Mouse (Mus musculus) embryonic facial prominence, embryonic 15.5 days (tissue): ENCODE measurements around the gene Casz1. TPM values are rescaled to one million over a fixed set of nuclear protein-coding genes. Genes with fewer than 3 reads are reported as not detected.

Experiments
- ATAC-seq: fragments of 200-750 bp; cut with Nextera tagmentation; 2 replicates; pipeline ENCODE4 v1.8.0; 2017; ENCODE audit warnings: low read depth, moderate TSS enrichment; ENCODE audit not compliant: insufficient number of reproducible peaks, low FRiP score, low TSS enrichment
- H3K27ac ChIP-seq: fragments of 300-500 bp; sonication (generic); replicated peaks from 2 replicates; pipeline ENCODE4 v1.5.1; 2015; ENCODE audit warnings: mild to moderate bottlenecking, inconsistent platforms
- H3K27me3 ChIP-seq: fragments of 300-500 bp; sonication (generic); 2 replicates; pipeline ENCODE4 v1.6.1; 2015; ENCODE audit warnings: inconsistent platforms
- H3K36me3 ChIP-seq: fragments of 300-500 bp; sonication (generic); 2 replicates; pipeline ENCODE4 v1.6.1; 2015; ENCODE audit warnings: mild to moderate bottlenecking, inconsistent platforms
- H3K4me1 ChIP-seq: fragments of 300-500 bp; sonication (generic); 2 replicates; pipeline ENCODE4 v1.6.1; 2015; ENCODE audit warnings: inconsistent platforms
- H3K4me2 ChIP-seq: fragments of 300-500 bp; sonication (generic); replicated peaks from 2 replicates; pipeline ENCODE4 v1.6.1; 2015; ENCODE audit warnings: mild to moderate bottlenecking, inconsistent platforms
- H3K4me3 ChIP-seq: fragments of 300-500 bp; sonication (generic); replicated peaks from 2 replicates; pipeline ENCODE4 v1.5.1; 2015; ENCODE audit warnings: mild to moderate bottlenecking, inconsistent platforms
- H3K9ac ChIP-seq: fragments of 300-500 bp; sonication (generic); 2 replicates; pipeline ENCODE4 v1.6.1; 2015; ENCODE audit warnings: inconsistent platforms
- H3K9me3 ChIP-seq: fragments of 300-500 bp; sonication (generic); replicated peaks from 2 replicates; pipeline ENCODE4 v1.6.1; 2016; ENCODE audit warnings: inconsistent platforms
- WGBS: fragments of 180-500 bp; shearing (Covaris S2); methylation state at CpG from one replicate; pipeline ENCODE4 v1.1.7; 2015; 5-methylcytosine and 5-hydroxymethylcytosine counted together
- polyA plus RNA-seq: library from polyadenylated mRNA; unstranded; fragments of >200 nt; fragmentation: Nextera tagmentation; extraction: Ambion mirVana; gene quantifications from 2 replicates; pipeline ENCODE4 v1.2.1, GENCODE M21; 2015

The Casz1 gene
- 10.1 and 11.2 TPM in 2 replicates for polyA plus RNA-seq

- Histone ChIP-seq H3K27me3 (peaks cover 74% of the 10 kb centered on the region), H3K9ac (peak within 1 kb of the TSS; percentile 41), H3K4me3 (peak within 1 kb of the TSS; percentile 62), H3K4me2 (peak within 1 kb of the TSS; percentile 100), H3K9me3 (no peaks in the 10 kb centered on the region), H3K36me3 (no peaks in the 10 kb centered on the region), H3K4me1 (peaks cover 35% of the 10 kb centered on the region), H3K27ac (peak within 1 kb of the TSS; percentile 74)
- peak; percentile 84 for ATAC-seq
- 1% methylated on average over 68 of the region's 68 CpGs for whole genome bisulfite sequencing
Observed at GRCm38 (mm10) chr4:148804137-148804779, at the start of gene Casz1. Gene Casz1, plus strand, starts transcription at chr4:148804429.

GRCm38 (mm10) chr4:148758863-148759262 lies 45.4 kb upstream of the Casz1 start:
- no peak for ATAC-seq
- H3K9me3 ChIP-seq, result no peaks in the 10 kb centered on the region
- H3K4me2 ChIP-seq, result no peak overlapping the region
- H3K9ac ChIP-seq, result no peak overlapping the region
- H3K27ac ChIP-seq, result no peak overlapping the region
- H3K36me3 ChIP-seq, result no peaks in the 10 kb centered on the region
- H3K4me3 ChIP-seq, result no peak overlapping the region
- H3K4me1 ChIP-seq, result no peaks in the 10 kb centered on the region
- 34% methylated on average over 4 of the region's 4 CpGs for WGBS
- H3K27me3 ChIP-seq, result 0 out of 2 replicates have a peak, but pooled peaks cover 2% of the 10 kb centered on the region

GRCm38 (mm10) chr4:148760152-148760551 lies 44.1 kb upstream of the Casz1 start:
- Histone ChIP-seq H3K4me3 (no peak overlapping the region), H3K9ac (no peak overlapping the region), H3K36me3 (no peaks in the 10 kb centered on the region), H3K4me2 (no peak overlapping the region), H3K27me3 (0 out of 2 replicates have a peak, but pooled peaks cover 3% of the 10 kb centered on the region), H3K9me3 (no peaks in the 10 kb centered on the region), H3K4me1 (no peaks in the 10 kb centered on the region), H3K27ac (no peak overlapping the region)
- ATAC-seq, result no peak
- WGBS, result 87% methylated on average over 7 of the region's 7 CpGs

GRCm38 (mm10) chr4:148766021-148766775 lies 38.0 kb upstream of the Casz1 start:
- Histone ChIP-seq H3K4me3 (no peak overlapping the region), H3K36me3 (no peaks in the 10 kb centered on the region), H3K4me2 (no peak overlapping the region), H3K9ac (no peak overlapping the region), H3K27ac (no peak overlapping the region), H3K9me3 (no peaks in the 10 kb centered on the region), H3K27me3 (peaks cover 19% of the 10 kb centered on the region), H3K4me1 (peaks cover 9% of the 10 kb centered on the region)
- 62% methylated on average over 21 of the region's 21 CpGs for WGBS
- ATAC-seq, result no peak

- 42% methylated on average over 8 of the region's 8 CpGs for WGBS
- no peak for ATAC-seq
- Histone ChIP-seq H3K27me3 (peaks cover 35% of the 10 kb centered on the region), H3K27ac (no peak overlapping the region), H3K9me3 (no peaks in the 10 kb centered on the region), H3K9ac (no peak overlapping the region), H3K36me3 (no peaks in the 10 kb centered on the region), H3K4me1 (peaks cover 18% of the 10 kb centered on the region), H3K4me3 (no peak overlapping the region), H3K4me2 (no peak overlapping the region)
Observed at GRCm38 (mm10) chr4:148767655-148768305, 36.4 kb upstream of the Casz1 start.

GRCm38 (mm10) chr4:148768649-148769048 lies 35.6 kb upstream of the Casz1 start:
- 56% methylated on average over 10 of the region's 10 CpGs for WGBS
- no peak overlapping the region for H3K4me2 ChIP-seq

GRCm38 (mm10) chr4:148770582-148771408 lies 33.4 kb upstream of the Casz1 start:
- no peak overlapping the region for H3K4me3 ChIP-seq
- H3K27me3 ChIP-seq, result peaks cover 50% of the 10 kb centered on the region
- peaks cover 19% of the 10 kb centered on the region for H3K4me1 ChIP-seq
- H3K9me3 ChIP-seq, result no peaks in the 10 kb centered on the region
- ATAC-seq, result peak; percentile 45; the same call in 1 of the 2 replicates
- 6% methylated on average over 21 of the region's 21 CpGs for WGBS
- H3K4me2 ChIP-seq, result peak overlapping the region; percentile 4; the same call in 1 of the 2 replicates
- H3K27ac ChIP-seq, result no peak overlapping the region
- H3K9ac ChIP-seq, result no peak overlapping the region
- H3K36me3 ChIP-seq, result no peaks in the 10 kb centered on the region

More at GRCm38 (mm10) chr4:148768649-148769048, 35.6 kb upstream of the Casz1 start:
- ATAC-seq, result peak; percentile 25; the same call in 1 of the 2 replicates
- no peaks in the 10 kb centered on the region for H3K36me3 ChIP-seq
- H3K4me1 ChIP-seq, result peaks cover 18% of the 10 kb centered on the region
- H3K27me3 ChIP-seq, result peaks cover 43% of the 10 kb centered on the region
- H3K9ac ChIP-seq, result no peak overlapping the region
- H3K9me3 ChIP-seq, result no peaks in the 10 kb centered on the region
- H3K27ac ChIP-seq, result no peak overlapping the region
- no peak overlapping the region for H3K4me3 ChIP-seq

GRCm38 (mm10) chr4:148771409-148771929 lies 32.8 kb upstream of the Casz1 start:
- Histone ChIP-seq H3K4me3 (no peak overlapping the region), H3K4me1 (peaks cover 24% of the 10 kb centered on the region), H3K9me3 (no peaks in the 10 kb centered on the region), H3K9ac (no peak overlapping the region), H3K4me2 (peak overlapping the region; percentile 4; the same call in 1 of the 2 replicates), H3K27me3 (peaks cover 50% of the 10 kb centered on the region), H3K27ac (no peak overlapping the region), H3K36me3 (no peaks in the 10 kb centered on the region)
- ATAC-seq, result no peak
- 4% methylated on average over 14 of the region's 14 CpGs for whole genome bisulfite sequencing

GRCm38 (mm10) chr4:148772658-148773057 lies 31.6 kb upstream of the Casz1 start:
- H3K4me3 ChIP-seq, result no peak overlapping the region
- H3K9ac ChIP-seq, result no peak overlapping the region
- H3K36me3 ChIP-seq, result no peaks in the 10 kb centered on the region
- no peak overlapping the region for H3K4me2 ChIP-seq
- peaks cover 51% of the 10 kb centered on the region for H3K27me3 ChIP-seq
- no peak overlapping the region for H3K27ac ChIP-seq
- peaks cover 24% of the 10 kb centered on the region for H3K4me1 ChIP-seq
- 71% methylated on average over 6 of the region's 6 CpGs for WGBS
- H3K9me3 ChIP-seq, result no peaks in the 10 kb centered on the region
- ATAC-seq, result no peak

GRCm38 (mm10) chr4:148774036-148774435 lies 30.2 kb upstream of the Casz1 start:
- Histone ChIP-seq H3K27me3 (peaks cover 59% of the 10 kb centered on the region), H3K36me3 (no peaks in the 10 kb centered on the region), H3K4me2 (no peak overlapping the region), H3K27ac (no peak overlapping the region), H3K9ac (no peak overlapping the region), H3K9me3 (no peaks in the 10 kb centered on the region), H3K4me3 (no peak overlapping the region), H3K4me1 (peaks cover 24% of the 10 kb centered on the region)
- ATAC-seq, result no peak
- WGBS, result 84% methylated on average over 6 of the region's 6 CpGs
